Mouse (Mus musculus) embryonic facial prominence, embryonic 15.5 days (tissue): ENCODE measurements around the gene Maged1. TPM values are rescaled to one million over a fixed set of nuclear protein-coding genes. Genes with fewer than 3 reads are reported as not detected.
"Not testable (repeated sequence)": the region's sequence is repeated elsewhere in the genome, so short reads cannot be mapped to it uniquely, and the experiment has no call there.

Experiments
- ATAC-seq: fragments of 200-750 bp; cut with Nextera tagmentation; 2 replicates; pipeline ENCODE4 v1.8.0; 2017; ENCODE audit warnings: low read depth, moderate TSS enrichment; ENCODE audit not compliant: insufficient number of reproducible peaks, low FRiP score, low TSS enrichment
- H3K27ac ChIP-seq: fragments of 300-500 bp; sonication (generic); replicated peaks from 2 replicates; pipeline ENCODE4 v1.5.1; 2015; ENCODE audit warnings: mild to moderate bottlenecking, inconsistent platforms
- H3K27me3 ChIP-seq: fragments of 300-500 bp; sonication (generic); 2 replicates; pipeline ENCODE4 v1.6.1; 2015; ENCODE audit warnings: inconsistent platforms
- H3K36me3 ChIP-seq: fragments of 300-500 bp; sonication (generic); 2 replicates; pipeline ENCODE4 v1.6.1; 2015; ENCODE audit warnings: mild to moderate bottlenecking, inconsistent platforms
- H3K4me1 ChIP-seq: fragments of 300-500 bp; sonication (generic); 2 replicates; pipeline ENCODE4 v1.6.1; 2015; ENCODE audit warnings: inconsistent platforms
- H3K4me2 ChIP-seq: fragments of 300-500 bp; sonication (generic); replicated peaks from 2 replicates; pipeline ENCODE4 v1.6.1; 2015; ENCODE audit warnings: mild to moderate bottlenecking, inconsistent platforms
- H3K4me3 ChIP-seq: fragments of 300-500 bp; sonication (generic); replicated peaks from 2 replicates; pipeline ENCODE4 v1.5.1; 2015; ENCODE audit warnings: mild to moderate bottlenecking, inconsistent platforms
- H3K9ac ChIP-seq: fragments of 300-500 bp; sonication (generic); 2 replicates; pipeline ENCODE4 v1.6.1; 2015; ENCODE audit warnings: inconsistent platforms
- H3K9me3 ChIP-seq: fragments of 300-500 bp; sonication (generic); replicated peaks from 2 replicates; pipeline ENCODE4 v1.6.1; 2016; ENCODE audit warnings: inconsistent platforms
- WGBS: fragments of 180-500 bp; shearing (Covaris S2); methylation state at CpG from one replicate; pipeline ENCODE4 v1.1.7; 2015; 5-methylcytosine and 5-hydroxymethylcytosine counted together
- polyA plus RNA-seq: library from polyadenylated mRNA; unstranded; fragments of >200 nt; fragmentation: Nextera tagmentation; extraction: Ambion mirVana; gene quantifications from 2 replicates; pipeline ENCODE4 v1.2.1, GENCODE M21; 2015

Gene Maged1
- polyA plus RNA-seq, 1 experiment from 2014 or later, result 670 TPM

- Histone ChIP-seq H3K27me3 (no peaks in the 10 kb centered on the region), H3K9ac (no peak overlapping the region), H3K36me3 (no peaks in the 10 kb centered on the region; the same call in 1 of the 2 replicates), H3K4me3 (no peak overlapping the region), H3K4me1 (no peaks in the 10 kb centered on the region), H3K27ac (no peak overlapping the region), H3K4me2 (no peak overlapping the region), H3K9me3 (no peaks in the 10 kb centered on the region)
- WGBS, result 78% methylated on average over 3 of the region's 3 CpGs
- ATAC-seq, result no peak
Observed at GRCm38 (mm10) chrX:94530301-94530700, 11.6 kb downstream of the Maged1 start.

- no peaks in the 10 kb centered on the region for H3K4me1 ChIP-seq
- H3K9me3 ChIP-seq, result no peaks in the 10 kb centered on the region
- no peak overlapping the region for H3K9ac ChIP-seq
- no peak overlapping the region for H3K4me2 ChIP-seq
- H3K36me3 ChIP-seq, result no peaks in the 10 kb centered on the region
- H3K27ac ChIP-seq, result no peak overlapping the region
- WGBS, result 76% methylated on average over 3 of the region's 3 CpGs
- H3K4me3 ChIP-seq, result no peak overlapping the region
- no peak for ATAC-seq
- H3K27me3 ChIP-seq, result no peaks in the 10 kb centered on the region
Observed at GRCm38 (mm10) chrX:94522166-94522565, 19.8 kb downstream of the Maged1 start.

GRCm38 (mm10) chrX:94508442-94508819 lies 33.5 kb downstream of the Maged1 start:
- H3K9ac ChIP-seq, result no peak overlapping the region
- H3K4me3 ChIP-seq, result no peak overlapping the region
- no peak for ATAC-seq
- no peak overlapping the region for H3K27ac ChIP-seq
- H3K36me3 ChIP-seq, result no peaks in the 10 kb centered on the region
- H3K4me2 ChIP-seq, result no peak overlapping the region
- no peaks in the 10 kb centered on the region for H3K4me1 ChIP-seq
- peaks cover 10% of the 10 kb centered on the region; the same call in 1 of the 2 replicates for H3K27me3 ChIP-seq
- no peaks in the 10 kb centered on the region for H3K9me3 ChIP-seq
- 57% methylated on average over 3 of the region's 3 CpGs for WGBS

DNA sequence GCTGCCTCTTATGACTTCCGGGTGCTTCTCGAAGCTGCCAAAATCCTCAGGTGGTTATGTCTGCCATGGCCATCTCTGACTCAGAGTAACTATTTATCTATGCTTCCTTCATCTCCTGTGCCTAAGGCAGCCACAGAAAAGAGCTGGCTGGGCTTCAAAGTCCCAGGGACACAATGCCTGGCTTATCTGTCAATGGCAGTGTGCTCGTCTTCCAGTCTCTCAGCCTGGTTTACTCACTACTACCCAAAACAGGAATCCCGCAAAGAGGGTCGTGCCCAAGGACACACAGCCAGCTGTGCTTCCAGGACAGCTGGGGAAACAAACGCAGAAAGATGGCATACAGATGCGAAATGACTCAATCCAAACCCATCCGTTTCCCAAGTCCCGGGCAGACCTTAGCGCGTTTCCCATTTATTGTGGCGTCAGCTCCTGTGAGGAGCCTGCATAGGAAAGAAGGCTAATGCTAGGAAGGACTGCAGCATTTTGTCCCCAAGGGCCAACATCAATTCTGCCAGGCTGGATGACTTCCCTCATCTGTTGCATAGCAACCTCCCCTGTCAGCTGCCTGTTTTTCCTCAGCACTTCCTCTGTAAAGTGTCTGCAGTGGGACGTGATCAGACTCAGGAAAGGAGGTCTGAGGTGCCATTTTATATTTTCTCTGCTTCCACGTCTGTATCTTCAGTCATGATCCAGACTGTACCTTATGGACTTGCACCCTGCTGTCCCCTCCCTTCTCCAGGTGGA lies 34.1 kb downstream of the Maged1 start:
- H3K27me3 ChIP-seq, H3K4me1 ChIP-seq, H3K9ac ChIP-seq, H3K27ac ChIP-seq, ATAC-seq, H3K9me3 ChIP-seq, H3K4me2 ChIP-seq, H3K4me3 ChIP-seq, H3K36me3 ChIP-seq: not testable (repeated sequence)
- 39% methylated on average over 7 of the region's 14 CpGs for WGBS

- Histone ChIP-seq H3K9me3 (no peaks in the 10 kb centered on the region), H3K36me3 (no peaks in the 10 kb centered on the region), H3K4me1 (no peaks in the 10 kb centered on the region), H3K27ac (no peak overlapping the region), H3K4me3 (no peak overlapping the region), H3K4me2 (no peak overlapping the region), H3K27me3 (peaks cover 6% of the 10 kb centered on the region; the same call in 1 of the 2 replicates), H3K9ac (no peak overlapping the region)
- ATAC-seq, result no peak
- 91% methylated on average over 2 of the region's 2 CpGs for WGBS
Observed at GRCm38 (mm10) chrX:94486001-94486792, 55.7 kb downstream of the Maged1 start.

Other genes starting within 250 kb of the Maged1 start
- gene Fam90a1b, start 175.4 kb downstream of the Maged1 start, polyA plus RNA-seq, result 0.05 TPM in 1 of 2 replicates, not detected in the other
- 61.3 and 71.3 TPM in 2 replicates for gene Apoo, start 175.0 kb downstream of the Maged1 start, polyA plus RNA-seq
- gene Gspt2, start 93.9 kb upstream of the Maged1 start, polyA plus RNA-seq, result 5.3 and 6.3 TPM in 2 replicates
- 1.4 and 1.7 TPM in 2 replicates for gene Zxdb, start 182.4 kb upstream of the Maged1 start, polyA plus RNA-seq